Mouse (Mus musculus) left cerebral cortex, adult 8-10 months (tissue): ENCODE results near the gene Fmo3. TPM values are rescaled to one million over a fixed set of nuclear protein-coding genes. Genes with fewer than 3 reads are reported as not detected.

Experiments
- DNase-seq, 2 experiments: peaks; one replicate each; pipeline ENCODE4 v3.0.0; 2022; ENCODE audit warnings: low spot score in 2 of 2
- total RNA-seq, 4 experiments: library from RNA; stranded (reverse); gene quantifications; 2 replicates each; pipeline ENCODE4 v1.2.4; 2022

Gene Fmo3
- total RNA-seq, 4 experiments from 2014 or later, result not detected

GRCm38 (mm10) chr1:162931310-162931875 is 52.9 kb downstream of the Fmo3 start:
- DNase-seq, result no peak

GRCm38 (mm10) chr1:162930631-162931030 is 53.7 kb downstream of the Fmo3 start:
- no peak for DNase-seq

- DNase-seq, result no peak
These were observed 55.2 kb downstream of the Fmo3 start for GRCm38 (mm10) chr1:162929146-162929545.

GRCm38 (mm10) chr1:162925121-162925520 is 59.2 kb downstream of the Fmo3 start:
- no peak for DNase-seq

- DNase-seq, result no peak
These were observed 67.7 kb downstream of the Fmo3 start for GRCm38 (mm10) chr1:162916661-162917060.

GRCm38 (mm10) chr1:162914932-162915556 is 69.3 kb downstream of the Fmo3 start:
- DNase-seq, result no peak

GRCm38 (mm10) chr1:162912085-162912484 is 72.2 kb downstream of the Fmo3 start:
- no peak for DNase-seq

Other genes starting within 250 kb of the Fmo3 start
- gene Prrc2c, start 244.0 kb downstream of the Fmo3 start, total RNA-seq, result 100 to 1,000 TPM; 168 to 195 (median 183) TPM
- under 1 TPM in 1 of 4 experiments, not detected in 3; 0.26 TPM for gene Fmo4, start 170.6 kb downstream of the Fmo3 start, total RNA-seq
- 10 to 100 TPM; 10.2 to 14.4 (median 11.7) TPM for gene Fmo1, start 117.9 kb downstream of the Fmo3 start, total RNA-seq
- 10 to 100 TPM in 1 of 4 experiments, 1 to 10 TPM in 3; 4.1 to 10.4 (median 6.6) TPM for gene Fmo2, start 85.8 kb downstream of the Fmo3 start, total RNA-seq
- not detected for gene Fmo6, start 47.0 kb downstream of the Fmo3 start, total RNA-seq
- gene Mroh9, start 101.1 kb upstream of the Fmo3 start, total RNA-seq, result not detected